Mouse (Mus musculus) embryo, embryonic 10 days (tissue): ENCODE measurements at regions not wholly inside any gene's neighbourhood (a gene's known extent, or its start where the extent isn't known, plus 50 kb on each side); places are given as distances from the start of the nearest gene placed in this dataset.

Experiments used
- DNase-seq: peaks from one replicate; pipeline ENCODE4 v3.0.0-alpha.2; 2015; ENCODE audit warnings: low spot score

DNA sequence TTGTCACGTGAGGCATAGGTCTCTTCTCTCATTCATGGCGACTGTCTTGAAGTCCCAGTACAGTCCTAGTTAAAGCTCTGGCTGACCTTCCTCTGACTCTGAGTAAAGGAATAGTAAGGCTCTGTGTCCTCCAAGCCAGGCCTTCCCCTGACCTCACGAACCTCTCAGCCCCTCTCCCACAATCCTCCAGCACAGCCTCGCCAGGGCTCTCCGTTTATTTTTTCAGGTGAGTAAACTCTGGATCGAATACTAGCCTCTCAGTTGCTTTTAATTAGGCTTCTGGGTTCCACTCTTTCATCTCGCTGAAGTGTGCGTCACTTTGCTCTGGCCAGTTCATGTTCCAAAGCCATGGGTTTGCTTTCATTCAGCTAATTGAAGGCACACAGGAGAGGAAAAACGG is 133.8 kb downstream of the Mylk4 start:
- peak; percentile 62 for DNase-seq

DNA sequence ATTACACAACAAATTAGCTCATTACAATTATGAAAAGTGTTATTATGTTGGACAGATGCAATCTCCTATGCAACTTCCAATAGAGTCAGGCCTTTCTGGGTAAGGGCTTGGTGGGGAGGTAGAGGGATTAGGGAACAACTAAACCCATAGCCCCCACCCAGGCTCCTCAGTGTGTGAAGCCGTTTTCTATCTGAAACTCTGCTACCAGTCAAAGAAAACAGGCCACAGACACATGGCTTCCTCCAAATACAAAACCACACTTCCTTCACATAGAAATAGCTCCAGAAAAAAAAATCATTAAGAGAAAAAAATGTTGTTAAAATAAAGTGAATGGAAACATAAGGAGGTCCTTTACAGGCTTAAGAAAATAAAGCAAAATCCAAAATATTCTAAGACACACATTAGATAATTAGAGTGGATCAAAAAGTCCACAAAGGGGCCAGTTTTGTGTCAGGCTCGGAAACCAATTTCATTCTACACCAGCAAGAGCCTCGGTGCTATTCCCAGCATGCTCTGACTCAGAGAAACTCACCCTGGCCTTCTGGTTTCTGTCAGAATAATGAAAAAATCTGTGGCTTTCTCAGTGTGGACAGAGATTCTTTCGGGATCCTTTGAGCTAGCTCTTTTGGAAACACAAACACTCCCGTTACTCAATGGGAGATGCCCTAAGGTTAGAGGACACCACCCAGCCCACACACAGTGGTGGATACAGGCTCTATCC is 140.6 kb downstream of the Mylk4 start:
- peak; percentile 12 for DNase-seq

DNA sequence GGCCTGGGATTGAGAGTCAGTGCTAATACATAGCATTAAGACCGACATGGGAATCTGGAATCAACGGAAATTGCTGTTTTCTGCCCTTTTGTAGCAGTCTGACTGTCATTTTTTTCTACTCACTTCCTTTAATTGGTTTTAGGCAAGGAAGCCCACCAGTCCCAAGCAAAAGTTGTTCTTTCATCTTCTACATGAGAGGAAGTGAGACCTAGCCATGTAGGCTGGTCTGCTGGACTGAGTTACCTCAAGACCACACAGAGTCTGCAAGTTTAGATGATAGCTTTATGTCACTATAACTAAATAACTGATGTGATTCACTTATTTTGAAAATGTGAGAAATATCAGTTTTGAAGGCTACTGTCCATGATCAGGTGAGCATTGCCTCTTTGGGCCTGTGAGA is 142.8 kb downstream of the Mylk4 start:
- no peak for DNase-seq

DNA sequence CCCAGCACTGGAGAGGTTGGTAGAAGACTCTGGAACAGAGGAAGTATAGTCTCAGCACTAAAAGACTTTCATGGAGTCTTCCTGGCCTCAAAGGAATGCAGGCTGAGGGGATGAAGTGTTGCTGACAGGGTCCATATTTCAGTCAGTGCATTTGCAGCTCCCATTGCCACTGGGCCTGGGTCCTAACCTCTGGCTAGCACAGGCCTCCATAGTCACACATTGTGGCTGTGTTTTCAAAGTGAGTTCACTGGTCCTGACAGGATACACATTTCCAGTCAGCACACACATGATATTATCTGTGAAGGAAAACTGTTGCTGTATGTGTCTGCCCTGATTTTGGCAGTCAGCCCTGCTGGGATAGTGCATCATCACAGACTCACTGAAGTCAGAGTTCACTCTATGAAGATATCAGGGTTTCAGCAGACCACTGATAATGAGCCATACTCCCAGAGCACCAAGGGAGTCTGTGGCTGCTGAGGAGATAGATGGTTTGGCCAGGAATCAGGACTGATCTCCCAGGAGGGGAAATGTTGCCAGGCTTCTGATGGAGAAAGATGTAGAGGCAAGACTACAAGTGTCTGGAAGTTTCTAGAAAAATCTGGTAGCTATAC is 153.5 kb downstream of the Mylk4 start:
- no peak for DNase-seq

DNA sequence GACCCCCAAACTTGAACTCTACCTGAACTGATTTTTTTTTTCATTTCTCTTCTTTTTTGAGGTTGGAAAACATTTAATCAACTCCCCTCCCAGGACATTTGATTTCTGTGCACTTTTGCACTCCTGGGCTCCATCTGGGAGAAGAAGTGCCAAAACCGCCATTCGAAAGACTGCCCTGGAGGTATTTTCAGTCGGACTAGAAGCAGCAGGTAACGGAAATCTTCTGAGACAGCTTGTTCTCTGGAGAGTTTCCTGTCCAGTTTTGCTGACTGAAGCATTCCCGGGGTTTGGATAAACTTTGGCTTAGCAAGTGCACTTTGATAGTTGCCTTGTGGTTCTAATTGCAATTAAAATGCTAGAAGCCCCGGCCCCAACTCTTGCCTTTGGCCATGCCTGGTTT is 169.8 kb downstream of the Mylk4 start:
- DNase-seq = no peak

DNA sequence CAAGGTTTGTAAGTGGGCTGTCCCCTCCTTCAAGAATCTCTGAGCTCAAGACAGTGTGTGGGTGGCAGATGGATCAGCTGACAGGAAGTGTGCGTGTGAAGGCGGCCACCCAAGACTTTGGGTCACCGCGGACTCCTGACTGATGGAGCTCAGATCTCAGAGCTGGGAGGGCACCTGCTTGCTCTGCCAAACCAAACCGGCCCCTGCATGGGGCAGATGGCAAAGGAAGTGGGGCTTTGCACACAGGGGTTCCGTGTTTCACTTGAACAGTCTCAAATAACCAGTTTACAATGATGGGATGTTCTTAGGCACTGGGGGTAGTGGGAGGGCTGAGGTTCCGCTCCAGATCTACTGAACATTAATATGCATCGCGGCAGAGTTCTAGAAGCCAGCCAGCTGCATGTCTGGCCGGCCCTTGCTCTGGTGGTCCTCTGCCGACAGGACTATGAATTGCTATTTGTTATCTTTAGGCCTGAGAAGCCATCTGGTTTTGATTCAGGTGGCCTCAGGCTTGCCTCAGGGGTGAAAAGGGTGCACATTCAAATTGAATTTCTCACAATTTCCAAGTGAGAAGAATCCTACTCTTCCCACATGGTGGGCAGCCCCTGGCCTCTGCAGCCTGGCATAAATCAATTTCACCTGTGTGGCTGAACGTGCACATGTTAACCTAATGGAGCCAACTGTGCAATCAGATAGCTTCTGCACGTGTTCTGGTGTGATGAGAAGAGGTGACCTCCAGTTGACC is 172.0 kb downstream of the Mylk4 start:
- DNase-seq = peak; percentile 76

DNA sequence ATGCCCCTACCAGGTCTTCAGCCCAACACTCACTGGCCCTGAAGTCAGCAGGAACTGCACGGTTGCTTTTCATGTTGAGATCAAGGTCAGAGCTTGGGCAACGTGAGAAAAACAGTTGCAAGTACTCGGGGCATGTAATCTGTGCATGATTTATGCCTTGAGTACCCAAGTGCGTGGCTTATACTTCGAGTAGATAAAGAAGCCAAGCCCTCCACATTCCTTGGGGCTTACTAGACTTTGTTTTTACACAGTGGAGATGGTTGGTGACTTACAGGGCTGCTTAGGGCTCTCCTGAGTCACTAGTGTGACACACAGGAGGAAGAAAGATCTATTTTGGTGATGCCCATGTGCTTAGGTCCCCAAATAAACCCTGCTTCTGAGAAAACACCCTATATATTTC is 172.8 kb downstream of the Mylk4 start:
- DNase-seq = peak; percentile 8

DNA sequence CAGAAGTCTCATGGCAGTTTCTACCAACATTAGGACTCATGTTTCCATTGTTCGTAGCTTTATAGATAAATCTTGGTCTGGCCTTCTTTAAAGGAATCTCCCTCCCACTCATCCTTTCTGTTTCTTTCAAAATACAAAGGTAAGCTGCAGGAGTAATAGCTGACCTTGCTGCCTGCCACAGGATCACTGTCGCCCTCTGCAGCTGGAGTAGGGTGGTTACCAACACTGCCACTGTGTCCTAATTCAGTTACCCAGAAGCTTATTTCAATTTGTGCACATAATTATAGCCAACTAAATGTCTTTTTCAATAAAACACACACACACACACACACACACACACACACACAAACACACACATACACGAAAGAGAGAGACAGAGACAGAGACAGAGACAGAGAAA is 175.3 kb downstream of the Mylk4 start:
- no peak for DNase-seq

DNA sequence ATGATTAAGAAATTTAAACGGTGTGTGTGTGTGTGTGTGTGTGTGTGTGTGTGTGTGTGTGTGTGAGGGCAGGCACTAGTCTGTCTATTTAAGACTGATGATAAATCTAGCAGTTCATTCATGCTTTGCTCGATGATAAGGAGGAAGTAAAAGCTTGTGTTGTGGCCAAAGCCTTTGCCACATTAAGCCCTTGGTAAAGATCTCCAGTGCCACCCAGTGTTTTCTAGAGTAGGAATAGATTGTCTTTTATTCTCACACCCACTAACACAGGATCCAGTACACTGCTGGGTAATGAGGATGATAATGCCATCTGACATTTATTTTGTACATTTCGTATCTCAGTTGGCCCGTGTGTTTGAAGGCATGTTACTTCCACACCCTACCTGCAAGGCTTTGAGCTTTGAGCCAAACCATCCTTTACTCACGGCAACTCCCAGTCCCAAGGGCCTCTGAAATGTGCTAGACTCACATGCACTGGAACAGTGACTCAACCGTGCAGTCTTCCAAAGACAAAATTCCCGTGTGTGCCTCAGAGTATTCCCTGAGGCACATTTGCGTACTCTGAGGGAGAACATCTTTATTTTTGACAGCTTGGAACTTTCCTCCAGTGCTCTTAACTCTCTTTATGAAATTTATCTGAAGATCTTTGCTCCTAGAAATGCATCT is 179.7 kb downstream of the Mylk4 start:
- no peak for DNase-seq

DNA sequence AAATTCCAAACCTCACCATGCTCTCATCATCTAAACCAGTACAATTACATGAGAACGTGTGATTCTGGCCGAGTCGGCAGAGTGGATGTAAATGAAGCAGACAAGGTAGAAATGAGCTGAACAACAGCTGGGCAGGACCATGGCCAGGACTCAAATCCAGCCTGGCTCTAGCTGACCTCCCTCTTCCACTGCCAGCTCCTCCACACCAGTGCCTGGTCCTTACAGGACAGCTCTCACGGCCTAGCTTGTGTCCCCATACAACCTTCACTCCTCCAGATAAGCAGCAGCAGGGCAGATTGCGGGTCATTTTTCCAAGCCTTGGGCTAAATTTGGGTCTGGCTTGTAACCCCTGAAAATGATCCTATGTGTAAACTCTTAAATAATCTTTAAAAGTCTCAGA is 182.4 kb downstream of the Mylk4 start:
- DNase-seq = no peak

DNA sequence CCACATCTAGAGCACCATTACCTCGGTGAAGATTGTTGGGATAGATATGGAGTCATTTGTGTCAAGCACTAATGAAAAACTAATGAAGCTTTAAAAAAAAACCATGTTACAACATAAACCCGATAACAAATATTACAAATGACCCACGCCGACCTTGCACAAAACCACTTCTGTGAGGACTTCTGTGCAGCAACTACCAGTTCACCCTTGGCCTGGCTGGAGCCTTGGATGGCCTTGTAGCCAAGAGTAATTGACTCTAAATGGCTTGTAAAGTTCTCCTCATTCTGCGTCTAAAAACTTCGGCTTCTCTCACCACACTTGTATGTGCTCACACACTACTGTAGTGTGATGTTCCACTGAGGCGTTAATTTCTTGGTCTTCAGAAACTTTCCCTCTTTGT is 190.1 kb downstream of the Mylk4 start:
- DNase-seq = no peak

DNA sequence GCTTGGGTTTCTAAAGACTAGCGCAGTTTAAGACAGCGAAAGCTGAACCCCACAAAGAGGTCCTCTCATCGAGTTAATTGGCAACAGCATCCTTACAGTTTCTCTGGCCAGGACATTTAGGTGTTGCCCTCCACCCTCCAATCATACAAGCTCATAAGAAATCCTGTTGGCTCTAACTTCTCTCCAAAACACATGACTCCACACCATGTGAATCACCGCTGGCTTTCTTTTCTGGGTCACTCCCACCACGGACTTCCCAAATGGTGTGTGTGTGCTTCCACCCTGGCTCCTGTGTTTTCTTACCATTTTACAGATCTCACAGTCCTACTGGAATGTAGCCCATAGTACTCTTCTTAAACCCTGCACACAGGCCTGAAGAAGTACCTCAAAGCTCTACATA is 190.6 kb downstream of the Mylk4 start:
- DNase-seq = no peak

DNA sequence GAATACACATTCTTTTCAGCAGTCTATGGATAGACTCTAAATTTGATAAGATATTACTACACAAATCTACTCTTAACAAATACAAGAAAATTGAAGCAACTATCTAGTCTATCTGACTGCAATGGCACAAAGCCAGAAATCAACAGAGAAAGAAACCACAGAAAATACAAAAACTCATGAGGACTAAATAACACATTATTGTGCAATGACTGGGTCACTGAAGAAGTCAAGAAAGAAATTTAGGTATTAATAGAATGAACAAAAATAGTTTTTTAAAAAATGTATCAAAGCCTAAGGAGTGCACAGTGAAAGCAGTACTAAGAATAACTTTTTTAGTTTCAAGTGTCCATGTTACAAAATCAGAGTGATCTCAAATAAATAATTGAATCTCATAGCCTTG is 202.2 kb downstream of the Mylk4 start:
- no peak for DNase-seq

DNA sequence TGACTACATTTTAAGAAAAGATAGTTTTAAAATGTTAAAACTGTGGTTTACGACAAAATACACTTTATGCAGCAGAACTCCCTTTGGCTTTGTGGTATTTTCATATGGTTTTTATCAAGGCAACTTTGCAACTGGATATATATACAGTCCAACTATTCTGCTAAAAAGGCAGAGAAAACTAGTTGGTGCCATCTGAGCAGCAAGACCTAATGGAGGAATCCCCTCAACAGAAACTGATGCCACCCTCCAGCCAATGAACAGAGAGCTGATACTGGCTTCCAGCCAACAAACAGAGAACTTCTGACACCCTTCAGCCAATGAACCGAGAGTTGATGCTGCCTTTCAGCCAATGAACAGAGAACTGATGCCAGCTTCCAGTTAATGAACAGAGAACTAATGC is 215.9 kb downstream of the Mylk4 start:
- DNase-seq = no peak

DNA sequence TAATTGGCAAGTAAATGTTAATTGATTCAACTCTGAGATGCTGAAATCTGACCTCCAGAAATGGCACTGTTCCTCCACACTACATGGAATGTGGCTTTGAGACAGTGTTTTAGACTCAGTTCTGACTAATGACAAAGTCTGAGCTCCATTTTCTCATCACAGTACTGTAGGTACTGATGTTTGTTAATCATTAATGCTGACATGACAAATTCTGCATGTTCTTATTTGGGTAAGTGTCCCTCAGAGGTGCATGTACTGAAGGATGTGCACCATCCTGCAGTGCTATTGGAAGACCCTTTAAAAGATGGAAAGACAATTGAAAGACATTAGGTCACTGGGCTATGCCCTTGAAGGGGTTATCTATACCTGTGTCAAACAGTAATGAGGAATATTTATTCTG is 222.1 kb upstream of the Gmds start:
- no peak for DNase-seq

DNA sequence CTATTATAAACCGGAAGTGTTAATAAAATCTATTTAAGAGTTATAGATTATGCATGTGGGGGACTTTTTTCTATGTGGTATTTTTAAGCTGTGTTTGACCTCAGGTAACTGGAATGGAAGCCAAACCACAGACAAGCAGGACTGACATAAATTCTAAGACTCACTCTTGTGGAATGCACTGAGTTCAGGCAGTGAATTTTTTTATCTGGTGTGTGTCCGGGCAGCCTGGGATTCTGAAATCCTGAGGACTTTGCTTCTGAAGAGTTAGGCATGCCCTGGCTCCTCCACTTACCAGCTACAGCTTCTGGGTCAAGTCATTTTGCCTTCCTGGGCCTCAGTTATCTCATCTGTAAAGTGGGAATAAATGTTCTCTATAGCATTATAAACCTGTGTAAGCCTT is 217.9 kb upstream of the Gmds start:
- DNase-seq = no peak

DNA sequence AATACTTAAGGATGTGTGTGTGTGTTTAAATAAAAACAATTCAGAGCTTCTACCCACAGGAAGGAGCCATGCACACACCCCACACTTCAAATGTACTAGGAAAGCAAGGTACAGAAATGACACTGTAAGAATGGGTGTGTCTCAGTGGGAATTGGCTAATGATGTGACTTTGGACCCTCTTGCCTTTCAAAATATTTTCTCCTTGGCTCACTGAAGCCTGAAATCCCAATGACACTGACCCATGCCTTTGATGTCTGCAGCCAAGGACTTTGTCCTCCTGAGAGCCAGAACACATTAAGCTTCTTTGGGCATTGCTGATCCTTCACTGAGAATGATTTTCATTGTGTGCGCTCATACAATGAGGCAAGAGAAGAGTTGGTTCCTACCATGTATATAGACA is 216.5 kb upstream of the Gmds start:
- DNase-seq = no peak

DNA sequence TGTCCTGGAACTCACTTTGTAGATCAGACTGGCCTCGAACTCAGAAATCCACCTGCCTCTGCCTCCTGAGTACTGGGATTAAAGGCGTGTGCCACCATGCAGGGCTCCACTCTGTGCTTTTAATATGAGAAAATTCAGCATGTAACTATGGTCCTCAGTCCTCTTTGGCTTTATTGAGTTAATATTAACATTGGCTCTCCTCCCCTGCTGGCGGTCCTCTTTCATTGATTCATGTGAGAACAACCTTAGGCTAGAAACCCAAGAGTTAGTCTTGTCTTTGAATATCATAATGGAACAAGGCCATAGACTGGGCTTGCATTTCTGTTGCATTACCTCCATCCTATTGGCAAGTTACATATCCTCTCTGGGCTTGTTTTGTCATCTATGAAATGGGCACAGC is 216.1 kb upstream of the Gmds start:
- no peak for DNase-seq

DNA sequence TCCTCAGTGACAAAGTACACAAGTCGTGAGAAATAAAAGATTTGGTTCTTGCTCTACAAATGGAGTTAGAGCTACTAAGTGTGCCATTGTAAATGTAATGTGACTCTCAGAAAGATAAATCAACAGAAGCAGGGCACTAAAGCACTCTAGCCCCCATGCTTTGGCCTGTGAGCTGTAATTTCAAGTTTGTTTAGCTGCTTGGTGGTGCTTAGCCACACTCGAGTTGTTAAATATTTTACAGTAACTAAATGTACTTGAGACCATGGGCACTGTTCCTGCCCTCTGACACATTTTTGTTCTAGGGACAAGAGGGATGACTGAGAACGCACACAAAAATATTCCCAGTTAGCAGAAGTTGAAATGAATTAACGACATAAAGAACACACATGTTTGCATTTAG is 214.6 kb upstream of the Gmds start:
- no peak for DNase-seq

DNA sequence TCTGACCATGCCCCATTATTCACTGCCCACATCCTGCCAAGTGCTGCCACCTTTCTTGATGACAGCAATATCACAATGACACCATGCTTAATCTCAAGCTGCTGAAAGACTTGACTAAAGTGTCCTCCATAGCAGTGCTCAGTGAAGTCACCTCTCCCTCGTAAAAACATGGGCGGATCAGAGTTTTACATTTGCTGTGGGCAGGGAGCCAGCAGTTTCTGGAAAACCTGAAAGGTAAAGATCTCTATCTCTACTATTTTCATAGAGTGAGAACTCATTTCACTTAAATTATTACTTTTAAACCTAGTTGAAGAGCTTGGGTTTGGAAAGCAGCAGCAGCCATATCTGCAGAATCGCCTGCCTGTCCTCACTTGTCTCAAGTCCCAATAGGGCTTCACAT is 211.6 kb upstream of the Gmds start:
- no peak for DNase-seq

DNA sequence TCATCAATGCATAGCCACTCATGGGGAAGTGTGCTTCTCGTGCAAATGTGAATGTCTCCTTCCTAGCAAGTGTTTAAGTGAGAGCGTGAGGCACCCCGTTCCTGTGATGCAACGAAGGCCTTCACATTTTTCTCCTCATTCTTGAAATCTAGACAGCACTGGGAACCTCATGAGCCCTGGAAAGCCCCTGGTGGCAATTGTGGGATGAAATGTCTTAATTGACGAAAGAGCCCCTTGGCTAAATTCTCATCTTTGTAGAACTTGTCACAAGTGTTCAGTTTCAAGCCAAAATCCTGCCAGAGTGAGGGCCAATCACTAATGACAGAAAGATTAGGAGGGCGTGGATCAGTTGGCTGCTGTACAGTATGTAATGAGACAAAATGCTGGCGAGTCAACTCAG is 208.6 kb upstream of the Gmds start:
- DNase-seq = no peak

DNA sequence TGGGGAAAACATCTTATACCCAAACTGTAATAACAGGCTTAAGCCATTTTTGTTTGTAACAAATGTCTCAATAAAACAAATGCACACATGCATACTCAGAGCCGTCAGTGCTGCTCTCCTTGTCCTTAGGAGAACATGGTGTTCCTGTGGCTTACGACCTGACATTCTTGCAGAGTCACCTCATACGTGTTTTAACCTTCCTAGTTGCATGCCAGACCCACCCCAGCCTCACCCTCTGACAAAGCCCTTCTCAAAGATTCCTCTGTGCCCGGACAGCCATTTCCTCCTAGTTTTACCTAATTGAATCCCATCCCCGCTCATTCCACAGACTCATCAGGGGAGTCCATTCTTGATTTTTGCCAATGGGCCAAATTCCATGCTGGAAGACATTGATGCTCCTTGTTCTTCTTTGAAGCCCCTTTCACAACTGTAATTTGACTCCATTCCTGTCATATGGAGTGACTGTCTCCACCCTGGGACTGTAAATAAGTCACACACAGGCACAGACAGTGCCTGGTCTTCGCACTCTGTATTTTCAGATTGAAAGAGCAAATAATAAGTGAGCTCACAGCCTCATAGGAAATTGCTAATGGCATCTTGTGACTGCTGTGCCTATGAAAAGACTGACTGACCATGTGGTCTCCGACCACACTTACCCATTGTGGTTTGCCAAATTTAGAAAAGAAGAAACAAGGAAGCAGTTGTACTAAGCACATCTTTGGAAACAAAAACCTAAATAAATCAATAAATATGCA is 206.6 kb upstream of the Gmds start:
- DNase-seq = no peak
